Mouse (Mus musculus) G1E (cell line): ENCODE results near the gene Arhgap42.

ENCODE experiments used
- CTCF ChIP-seq: IDR thresholded peaks from 2 replicates; pipeline ENCODE4 v1.5.1; 2012; ENCODE audit warnings: low read depth, low read length, inconsistent platforms, mixed read lengths
- GATA2 ChIP-seq: IDR thresholded peaks from 2 replicates; pipeline ENCODE4 v1.6.1; 2012; ENCODE audit warnings: low read depth, low read length, inconsistent platforms, borderline replicate concordance
- TAL1 ChIP-seq: conservative IDR thresholded peaks from 2 replicates; pipeline ENCODE4 v1.6.1; 2012; ENCODE audit warnings: low read depth, low read length, inconsistent platforms, mixed read lengths

DNA sequence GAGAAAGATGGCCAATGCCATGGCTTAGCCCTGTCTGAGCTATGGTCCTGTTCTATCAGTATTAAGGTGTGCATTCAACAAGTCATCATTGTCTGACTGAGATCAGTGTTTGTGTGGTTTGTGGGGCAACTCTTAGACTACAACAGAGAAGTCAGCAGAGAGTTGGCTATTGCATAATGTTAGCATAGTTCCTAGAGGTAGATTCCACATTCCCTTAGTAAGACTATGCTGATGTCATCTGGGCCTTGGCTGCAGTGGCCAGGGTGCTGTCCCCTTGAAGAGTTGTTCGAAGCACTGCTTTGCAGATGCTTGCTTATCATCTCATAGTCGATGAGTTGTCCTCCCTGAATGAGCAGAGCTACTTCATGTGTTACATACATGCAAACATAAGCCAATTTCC, 49.2 kb upstream of the Arhgap42 start:
- TF ChIP-seq CTCF (no peak), GATA2 (no peak), TAL1 (no peak)
